Mouse (Mus musculus): ENCODE results near the gene Vangl2. TPM values are rescaled to one million over a fixed set of nuclear protein-coding genes. Genes with fewer than 3 reads are reported as not detected.

The Vangl2 gene
- 2.1 TPM for polyA plus RNA-seq (2017; shearing (Covaris generic))

DNA sequence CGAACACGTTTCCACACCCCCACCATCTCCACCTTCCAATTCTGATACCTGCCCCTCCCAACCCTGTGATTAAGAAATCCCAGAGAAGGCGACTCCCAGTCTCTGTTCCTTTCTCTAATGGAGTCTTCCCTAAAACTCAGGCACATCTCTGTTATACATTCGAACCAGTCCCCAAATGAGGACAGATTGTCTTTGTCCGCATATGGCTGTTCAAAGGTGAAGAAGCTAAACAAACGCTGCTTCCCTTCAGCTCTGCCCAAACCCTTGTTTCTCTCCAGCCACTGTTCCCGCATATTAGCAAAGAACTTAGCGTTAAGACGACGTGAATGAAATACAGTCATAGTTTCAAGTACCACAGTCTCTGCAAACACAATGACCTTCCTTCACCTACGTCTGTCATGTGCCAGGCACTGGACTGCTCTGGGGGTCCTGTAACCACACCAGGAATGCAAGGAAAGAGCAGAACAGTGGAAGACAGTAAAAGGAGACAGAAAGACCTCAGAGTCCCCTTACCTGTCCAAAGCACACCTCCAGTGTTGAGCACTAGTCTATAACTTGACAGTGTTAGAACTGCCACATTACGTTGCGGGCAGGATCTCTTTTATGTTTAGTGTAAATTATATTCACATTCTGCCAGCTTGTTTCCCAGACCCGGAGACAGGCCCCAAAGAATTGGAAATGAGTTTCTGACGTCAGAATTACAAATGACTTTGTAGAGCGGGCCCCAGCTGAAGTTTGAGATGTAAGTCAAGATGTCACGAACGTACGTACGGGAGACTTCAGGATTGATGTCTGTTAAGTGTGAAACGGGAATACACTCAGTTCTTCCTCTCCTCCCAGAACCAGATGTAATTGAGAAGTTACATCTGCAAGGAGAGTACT is at the start of gene Vangl2:
Vangl2 (minus strand) TSS at position 51 of the 882 bp plus-strand sequence.

GRCm38 (mm10) chr1:172057491-172057921 is 29.3 kb upstream of the Vangl2 start, which contains the start of gene Nhlh1:
Nhlh1 (minus strand) TSS chr1:172057573.

Other genes with a start within 250 kb of the Vangl2 start
- gene Cd84, start 188.7 kb downstream of the Vangl2 start, polyA plus RNA-seq (2017; shearing (Covaris generic)): 170 TPM
- gene Gm10521, start 132.8 kb downstream of the Vangl2 start, polyA plus RNA-seq (2017; shearing (Covaris generic)): 0.94 TPM
- 552 TPM for gene Slamf6, start 110.9 kb downstream of the Vangl2 start, polyA plus RNA-seq (2017; shearing (Covaris generic))
- not detected for gene Nhlh1, start 29.1 kb upstream of the Vangl2 start, polyA plus RNA-seq (2017; shearing (Covaris generic))
- 315 TPM for gene Copa, start 54.1 kb upstream of the Vangl2 start, polyA plus RNA-seq (2017; shearing (Covaris generic))
- 167 TPM for gene Ncstn, start 54.4 kb upstream of the Vangl2 start, polyA plus RNA-seq (2017; shearing (Covaris generic))
- 59.9 TPM for gene Pex19, start 98.3 kb upstream of the Vangl2 start, polyA plus RNA-seq (2017; shearing (Covaris generic))
- 189 TPM for gene Dcaf8, start 119.6 kb upstream of the Vangl2 start, polyA plus RNA-seq (2017; shearing (Covaris generic))
- 82.7 TPM for gene Pea15a, start 178.4 kb upstream of the Vangl2 start, polyA plus RNA-seq (2017; shearing (Covaris generic))
- gene Casq1, start 191.4 kb upstream of the Vangl2 start, polyA plus RNA-seq (2017; shearing (Covaris generic)): not detected
- gene Atp1a4, start 230.0 kb upstream of the Vangl2 start, polyA plus RNA-seq (2017; shearing (Covaris generic)): not detected
- gene Igsf8, start 233.2 kb upstream of the Vangl2 start, polyA plus RNA-seq (2017; shearing (Covaris generic)): 41.7 TPM

Data from inflammation-experienced regulatory T-cells, adult 16 weeks (primary cell).